11 mouse cellular contexts compared by ENCODE assay signal in genomic region chr8:4087180-4087722, GRCm38 (mm10). TPM values are rescaled to one million over a fixed set of nuclear protein-coding genes. Genes with fewer than 3 reads are reported as not detected.
DNase-seq lines count a peak whose midpoint lies in the region; ATAC-seq and TF ChIP-seq lines count a peak whose summit lies in the region.
"Not testable (repeated sequence)": the region's sequence is repeated elsewhere in the genome, so short reads cannot be mapped to it uniquely, and the experiment has no call there.
"Had no signal": no experiment of that assay in that cellular context is flagged by ENCODE, and none has a peak within 500 bp of the region (broad histone marks: within the 10 kb centered on the region; RNA-seq: fewer than 3 reads in every experiment).

No protein-coding gene starts in this region.

- DNase-seq in WW6 (ENCODE audit: low read depth, low spot score) (peak; percentile 18), liver (peak; percentile 10)
- DNase-seq in embryo, embryonic 10 days (ENCODE audit: low spot score): peak; percentile 15
- DNase-seq in gastrocnemius, adult 2 months: not testable (repeated sequence)
- DNase-seq in spleen, postnatal 10 days (ENCODE audit: low spot score in 2 of 2): peak; percentile 22 to 35

- intact Hi-C loops in gastrocnemius, adult 2 months (cut with DNase I): not testable (repeated sequence)

- ATAC-seq in inflammation-experienced regulatory T-cells, adult 6 months: peak; percentile 48
- peak; percentile 76 for ATAC-seq in megakaryocyte progenitor cell, adult 5-6 weeks (replicated peaks; ENCODE audit: poor library complexity)

- H3K4me3 ChIP-seq in gastrocnemius, adult 2 months: peak overlapping the region; percentile 55

- not testable (repeated sequence) for TF ChIP-seq CTCF in gastrocnemius, adult 2 months (IDR thresholded peaks at IDR 0.05)

- H3K27ac ChIP-seq in gastrocnemius, adult 2 months: peak overlapping the region; percentile 76

RNA-seq across cellular contexts. Expression of gene Cd209f, which starts 18.4 kb away (rescaled TPM):
- 1 to 10 TPM in 1 of 2 experiments, under 1 TPM in 1; 0.51 to 1.2 TPM for total RNA-seq in gastrocnemius, adult 2 months (2021)
- not detected for polyA plus RNA-seq in inflammation-experienced regulatory T-cells, adult 6 months (2017; shearing (Covaris generic))
- total RNA-seq in megakaryocyte progenitor cell, adult 5-6 weeks (2015): not detected in 2 replicates
- 0.30 TPM in 1 of 2 replicates, not detected in the other for total RNA-seq in megakaryocyte progenitor cell, adult 5-6 weeks (2017)
- total RNA-seq: left cerebral cortex, postnatal 36 days had no signal
- polyA plus RNA-seq: macrophage; neural tube, embryonic 13.5 days had no signal

RNA-seq across cellular contexts. Expression of gene Cd209g, which starts 46.6 kb away (rescaled TPM):
- total RNA-seq in gastrocnemius, adult 2 months (2021): under 1 TPM in 1 of 2 experiments, not detected in 1; 0.31 TPM
- under 1 TPM in 1 of 3 experiments, not detected in 2; 0.12 TPM for polyA plus RNA-seq in inflammation-experienced regulatory T-cells, adult 6 months (2017; shearing (Covaris generic))
- total RNA-seq in megakaryocyte progenitor cell, adult 5-6 weeks (2015): 0.22 TPM in 1 of 2 replicates, not detected in the other
- total RNA-seq in megakaryocyte progenitor cell, adult 5-6 weeks (2017): not detected in 2 replicates
- total RNA-seq: heart, postnatal 14 days; left cerebral cortex, postnatal 36 days had no signal
- polyA plus RNA-seq: macrophage; neural tube, embryonic 13.5 days had no signal
